Mouse (Mus musculus) heart, embryonic 16.5 days (tissue): ENCODE data around the gene Son. TPM values are rescaled to one million over a fixed set of nuclear protein-coding genes. Genes with fewer than 3 reads are reported as not detected.
A peak's percentile ranks its signal among the peaks of the same experiment; 100 is the strongest.

ENCODE experiments used
- ATAC-seq: fragments of 200-750 bp; cut with Nextera tagmentation; replicated peaks from 2 replicates; pipeline ENCODE4 v1.8.0; 2017; ENCODE audit warnings: moderate number of reproducible peaks; ENCODE audit not compliant: insufficient read depth, low FRiP score; ENCODE audit errors: extremely low read depth
- H3K27ac ChIP-seq: fragments of 300-500 bp; sonication (generic); 2 replicates; pipeline ENCODE4 v1.5.1; 2014; ENCODE audit warnings: mild to moderate bottlenecking, low read length, control low read depth, moderate library complexity
- H3K27me3 ChIP-seq: fragments of 300-500 bp; sonication (generic); 2 replicates; pipeline ENCODE4 v1.6.1; 2014; ENCODE audit warnings: low read length, mixed read lengths; ENCODE audit not compliant: control insufficient read depth, insufficient read depth
- H3K36me3 ChIP-seq: fragments of 300-500 bp; sonication (generic); 2 replicates; pipeline ENCODE4 v1.6.1; 2014; ENCODE audit not compliant: control insufficient read depth, insufficient read depth
- H3K4me1 ChIP-seq: fragments of 300-500 bp; sonication (generic); 2 replicates; pipeline ENCODE4 v1.6.1; 2014; ENCODE audit warnings: low read length, mixed read lengths; ENCODE audit not compliant: control insufficient read depth, insufficient read depth
- H3K4me2 ChIP-seq: fragments of 300-500 bp; sonication (generic); 2 replicates; pipeline ENCODE4 v1.6.1; 2014; ENCODE audit warnings: low read depth, mild to moderate bottlenecking, control low read depth, low read length
- H3K4me3 ChIP-seq: fragments of 300-500 bp; sonication (generic); 2 replicates; pipeline ENCODE4 v1.5.1; 2014; ENCODE audit warnings: mild to moderate bottlenecking, control low read depth, low read length
- H3K9ac ChIP-seq: fragments of 300-500 bp; sonication (generic); 2 replicates; pipeline ENCODE4 v1.6.1; 2014; ENCODE audit warnings: low read length, control low read depth
- H3K9me3 ChIP-seq: fragments of 300-500 bp; sonication (generic); replicated peaks from 2 replicates; pipeline ENCODE4 v1.6.1; 2016; ENCODE audit warnings: low read length; ENCODE audit not compliant: control insufficient read depth
- WGBS: fragments of 180-500 bp; shearing (Covaris S2); extraction: QIAGEN DNeasy Blood & Tissue Kit; methylation state at CpG from one replicate; pipeline ENCODE4 v1.1.7; 2014; 5-methylcytosine and 5-hydroxymethylcytosine counted together
- polyA plus RNA-seq: library from polyadenylated mRNA; unstranded; fragments of >200 nt; fragmentation: Nextera tagmentation; extraction: Ambion mirVana; gene quantifications from 2 replicates; pipeline ENCODE4 v1.2.1, GENCODE M21; 2015

Son gene
- polyA plus RNA-seq, 1 experiment from 2014 or later, result 77.4 TPM

GRCm38 (mm10) chr16:91704603-91705340, 57.5 kb downstream of the Son start:
- 81% methylated on average over 14 of the region's 14 CpGs for WGBS
- no peak overlapping the region for H3K9ac ChIP-seq
- H3K27ac ChIP-seq, result no peak overlapping the region
- H3K27me3 ChIP-seq, result no peaks in the 10 kb centered on the region
- no peak overlapping the region for H3K4me2 ChIP-seq
- H3K9me3 ChIP-seq, result no peaks in the 10 kb centered on the region
- ATAC-seq, result no peak
- no peak overlapping the region for H3K4me3 ChIP-seq
- peaks cover 25% of the 10 kb centered on the region for H3K36me3 ChIP-seq
- no peaks in the 10 kb centered on the region for H3K4me1 ChIP-seq

GRCm38 (mm10) chr16:91710241-91710640, 62.9 kb downstream of the Son start:
- ATAC-seq, result no peak
- Histone ChIP-seq H3K27ac (no peak overlapping the region), H3K36me3 (peaks cover 25% of the 10 kb centered on the region), H3K4me2 (no peak overlapping the region), H3K27me3 (no peaks in the 10 kb centered on the region), H3K4me3 (no peak overlapping the region), H3K4me1 (no peaks in the 10 kb centered on the region), H3K9me3 (no peaks in the 10 kb centered on the region), H3K9ac (no peak overlapping the region)
- WGBS, result 71% methylated on average over 7 of the region's 7 CpGs

GRCm38 (mm10) chr16:91716927-91717349, 69.6 kb downstream of the Son start:
- WGBS, result 50% methylated on average over 11 of the region's 11 CpGs
- no peak overlapping the region for H3K4me3 ChIP-seq
- H3K9ac ChIP-seq, result no peak overlapping the region
- H3K9me3 ChIP-seq, result no peaks in the 10 kb centered on the region
- H3K4me1 ChIP-seq, result no peaks in the 10 kb centered on the region
- no peak overlapping the region for H3K4me2 ChIP-seq
- H3K27ac ChIP-seq, result no peak overlapping the region
- peaks cover 15% of the 10 kb centered on the region; the same call in 1 of the 2 replicates for H3K36me3 ChIP-seq
- H3K27me3 ChIP-seq, result no peaks in the 10 kb centered on the region
- 0 out of 2 replicates have a peak, but pooled peaks have one; percentile 41 for ATAC-seq

- 73% methylated on average over 4 of the region's 4 CpGs for WGBS
- no peaks in the 10 kb centered on the region for H3K9me3 ChIP-seq
- H3K4me3 ChIP-seq, result no peak overlapping the region
- H3K4me2 ChIP-seq, result no peak overlapping the region
- no peaks in the 10 kb centered on the region for H3K4me1 ChIP-seq
- no peak overlapping the region for H3K27ac ChIP-seq
- no peaks in the 10 kb centered on the region for H3K27me3 ChIP-seq
- no peak overlapping the region for H3K9ac ChIP-seq
- ATAC-seq, result no peak
- peaks cover 15% of the 10 kb centered on the region; the same call in 1 of the 2 replicates for H3K36me3 ChIP-seq
Measured at GRCm38 (mm10) chr16:91717399-91717798, 70.1 kb downstream of the Son start.

GRCm38 (mm10) chr16:91724247-91724646, 76.9 kb downstream of the Son start:
- H3K9me3 ChIP-seq, result no peaks in the 10 kb centered on the region
- no peak for ATAC-seq
- no peaks in the 10 kb centered on the region for H3K27me3 ChIP-seq
- peaks cover 13% of the 10 kb centered on the region for H3K36me3 ChIP-seq
- no peak overlapping the region for H3K4me2 ChIP-seq
- no peak overlapping the region for H3K4me3 ChIP-seq
- H3K27ac ChIP-seq, result no peak overlapping the region
- peaks cover 6% of the 10 kb centered on the region for H3K4me1 ChIP-seq
- no peak overlapping the region for H3K9ac ChIP-seq
- WGBS, result 47% methylated on average over 3 of the region's 3 CpGs

GRCm38 (mm10) chr16:91727433-91727832, 80.1 kb downstream of the Son start:
- Histone ChIP-seq H3K4me2 (peak overlapping the region; percentile 62), H3K27ac (no peak overlapping the region), H3K36me3 (peaks cover 7% of the 10 kb centered on the region), H3K27me3 (no peaks in the 10 kb centered on the region), H3K9ac (peak overlapping the region; percentile 72), H3K9me3 (no peaks in the 10 kb centered on the region), H3K4me3 (peak overlapping the region; percentile 86), H3K4me1 (peaks cover 21% of the 10 kb centered on the region)
- ATAC-seq, result no peak
- 87% methylated on average over 15 of the region's 15 CpGs for WGBS

- Histone ChIP-seq H3K36me3 (peaks cover 7% of the 10 kb centered on the region), H3K27me3 (no peaks in the 10 kb centered on the region), H3K4me3 (peak within 1 kb of the TSS; percentile 86), H3K9ac (peak within 1 kb of the TSS; percentile 95), H3K4me1 (peaks cover 21% of the 10 kb centered on the region), H3K4me2 (peak within 1 kb of the TSS; percentile 91), H3K9me3 (no peaks in the 10 kb centered on the region), H3K27ac (peak within 1 kb of the TSS; percentile 96)
- ATAC-seq, result peak; percentile 93
- WGBS, result under 1% methylated on average over 46 of the region's 46 CpGs
Measured at GRCm38 (mm10) chr16:91728123-91729065, 81.1 kb downstream of the Son start, which contains the start of gene Cryzl1. Cryzl1 (minus strand) TSS chr16:91728975.
